Mouse (Mus musculus) brain, embryonic 14.5 days (tissue): ENCODE data around the gene Apba2.

Experiments
- CTCF ChIP-seq: fragments of 200-500 bp; IDR thresholded peaks from 2 replicates; pipeline ENCODE4 v1.5.1; 2012; ENCODE audit warnings: inconsistent platforms, mild to moderate bottlenecking, moderate library complexity, borderline replicate concordance; ENCODE audit not compliant: insufficient read depth, insufficient read length; ENCODE audit errors: extremely low read depth
- POLR2A ChIP-seq: fragments of 200-500 bp; IDR thresholded peaks from 2 replicates; pipeline ENCODE4 v1.6.1; 2012; ENCODE audit warnings: mild to moderate bottlenecking, inconsistent platforms, borderline replicate concordance; ENCODE audit not compliant: poor library complexity, insufficient read depth, insufficient read length, severe bottlenecking; ENCODE audit errors: extremely low read depth

DNA sequence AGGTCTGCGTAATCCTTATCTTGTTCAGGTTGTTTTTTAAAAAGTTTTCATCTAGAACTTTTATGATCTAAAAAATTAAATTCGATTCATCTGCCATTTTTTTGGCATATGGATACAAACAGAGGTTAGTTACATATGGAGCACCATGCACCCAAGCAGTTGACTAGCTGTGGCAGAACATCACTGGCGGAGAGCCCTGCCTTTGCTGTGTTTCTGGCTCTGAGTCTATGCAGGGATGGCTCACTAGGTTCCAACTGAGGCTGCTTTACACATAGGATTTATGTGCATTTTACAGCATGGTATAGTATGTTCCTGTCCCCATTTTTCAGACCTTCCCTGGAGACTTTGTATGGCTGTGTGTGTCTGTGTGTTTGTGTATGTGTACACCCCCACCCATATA lies 221.8 kb downstream of the Apba2 start:
- TF ChIP-seq CTCF (no peak), POLR2A (no peak)
